Mouse (Mus musculus) adrenal gland, postnatal 25 days (tissue): ENCODE results near the gene Klhl33. TPM values are rescaled to one million over a fixed set of nuclear protein-coding genes. Genes with fewer than 3 reads are reported as not detected.
"Not testable (repeated sequence)": the region's sequence is repeated elsewhere in the genome, so short reads cannot be mapped to it uniquely, and the experiment has no call there.

Source experiments
- DNase-seq: peaks from one replicate; pipeline ENCODE4 v3.0.0; 2021; ENCODE audit warnings: mixed read lengths
- total RNA-seq: library from RNA; stranded (reverse); gene quantifications from 2 replicates; pipeline ENCODE4 v1.2.3, GENCODE M21; 2021

The Klhl33 gene
- total RNA-seq, 1 experiment from 2014 or later: 2.2 TPM

GRCm38 (mm10) chr14:50903973-50904827, 6.9 kb upstream of the Klhl33 start:
- peak; percentile 38 for DNase-seq

- DNase-seq: not testable (repeated sequence)
Measured at GRCm38 (mm10) chr14:50897992-50898391, 685 bp upstream of the Klhl33 start.

DNA sequence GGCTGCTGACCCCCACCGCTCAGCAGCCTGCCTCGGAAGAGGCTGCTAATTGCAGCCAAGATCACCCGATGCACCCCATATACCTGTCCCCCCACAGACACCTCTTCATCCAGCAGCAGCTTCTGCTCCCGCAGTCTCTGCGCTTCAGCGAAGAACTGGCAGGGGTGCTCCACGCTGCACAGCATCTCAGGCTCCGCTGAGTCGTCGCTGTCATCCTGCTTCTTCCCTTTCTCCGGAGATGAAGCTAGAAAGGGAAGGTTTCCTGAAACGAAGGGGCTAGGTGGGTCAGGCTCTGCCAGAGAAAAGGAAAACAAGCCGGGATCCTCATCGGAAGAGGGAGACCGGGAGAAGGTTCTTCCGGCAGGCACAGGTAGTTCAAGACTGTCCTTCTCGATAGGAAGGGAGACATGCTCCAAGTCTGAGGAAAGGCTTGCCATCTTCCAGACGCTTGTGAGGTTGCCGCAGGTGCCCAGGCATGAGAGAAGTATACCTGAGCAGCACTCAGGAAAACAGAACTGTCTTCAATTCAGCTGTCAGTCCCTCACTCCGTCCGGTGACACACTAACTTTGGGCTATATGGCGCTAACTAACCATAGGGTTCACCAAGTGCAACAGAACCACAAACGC, 447 bp downstream of the Klhl33 start:
- DNase-seq: peak; percentile 21

DNA sequence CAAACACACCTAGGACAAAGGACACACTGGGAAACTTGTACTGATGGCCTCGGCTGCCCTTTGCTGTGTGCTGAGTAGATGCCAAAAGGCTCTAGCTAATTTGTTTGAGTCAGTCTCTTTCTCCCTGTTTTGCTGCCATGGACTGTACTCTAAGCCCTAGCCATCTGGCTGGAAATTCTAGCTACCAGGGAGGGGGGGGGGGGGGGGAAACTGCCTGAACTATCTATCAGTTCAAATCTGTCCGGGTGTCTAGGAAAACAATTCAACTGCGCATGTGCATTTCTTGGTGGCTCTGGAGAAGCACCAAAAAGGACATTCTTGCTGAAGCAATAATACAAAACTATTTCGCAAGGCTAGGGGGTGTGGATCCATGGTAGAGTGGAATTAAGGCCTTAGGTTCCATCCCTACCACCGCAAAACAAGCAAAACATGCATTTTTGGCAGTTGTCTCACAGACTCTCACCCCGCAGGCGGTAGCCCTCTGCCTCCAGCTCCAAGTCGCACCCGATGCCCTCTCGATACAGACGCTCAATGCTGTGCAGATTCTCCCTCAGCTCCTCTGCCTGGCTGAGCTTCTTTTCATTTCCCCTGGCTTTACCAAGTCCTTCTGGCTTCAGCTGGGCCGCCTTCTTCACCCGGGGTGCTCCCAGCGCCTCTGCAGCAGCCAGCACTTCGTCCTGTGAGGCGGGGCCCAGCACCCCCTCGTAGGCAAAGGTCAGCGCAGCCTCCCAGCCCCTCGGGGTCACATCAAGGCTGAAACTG, 1.1 kb downstream of the Klhl33 start:
- peak; percentile 30 for DNase-seq

DNA sequence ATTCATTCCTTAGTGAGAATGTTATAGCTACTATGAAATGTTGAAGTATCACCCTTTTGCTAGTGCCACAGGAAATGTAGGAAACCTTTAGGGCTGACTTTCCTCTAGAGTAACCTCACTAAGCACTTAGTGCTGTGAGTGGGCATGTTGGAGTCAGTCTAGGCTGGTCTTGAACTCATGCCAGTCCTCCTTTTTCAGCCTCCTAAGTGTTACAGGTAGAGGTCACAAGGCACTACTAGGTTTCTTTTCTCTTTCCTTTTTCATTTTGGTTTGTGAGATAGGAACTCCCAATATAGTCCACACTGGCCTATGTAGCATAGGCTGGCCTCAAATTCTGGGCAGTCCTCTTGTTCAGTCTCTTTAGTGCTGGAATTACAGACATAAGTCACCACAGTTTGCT, 1.9 kb downstream of the Klhl33 start:
- no peak for DNase-seq

GRCm38 (mm10) chr14:50892541-50893459, 4.5 kb downstream of the Klhl33 start:
- peak; percentile 22 for DNase-seq

DNA sequence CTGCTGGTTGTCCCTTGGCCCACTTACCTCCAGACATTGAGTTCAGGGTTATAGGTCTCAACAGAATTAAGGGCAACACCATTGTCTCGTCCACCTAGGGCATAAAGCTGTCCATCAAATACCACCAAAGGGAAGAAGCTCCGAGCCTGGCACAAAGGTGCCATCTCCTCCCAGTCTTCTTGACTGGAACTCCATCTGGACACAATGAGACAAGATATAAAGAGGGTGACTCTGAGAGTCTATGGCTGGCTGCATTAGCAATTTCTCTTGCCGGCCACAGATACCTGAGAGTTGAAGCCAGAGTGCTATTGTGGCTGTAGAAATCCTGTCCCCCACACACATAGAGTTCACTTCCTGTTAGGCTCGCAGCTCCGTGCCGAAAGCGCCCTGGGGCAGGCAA, 5.2 kb downstream of the Klhl33 start:
- DNase-seq: no peak

DNA sequence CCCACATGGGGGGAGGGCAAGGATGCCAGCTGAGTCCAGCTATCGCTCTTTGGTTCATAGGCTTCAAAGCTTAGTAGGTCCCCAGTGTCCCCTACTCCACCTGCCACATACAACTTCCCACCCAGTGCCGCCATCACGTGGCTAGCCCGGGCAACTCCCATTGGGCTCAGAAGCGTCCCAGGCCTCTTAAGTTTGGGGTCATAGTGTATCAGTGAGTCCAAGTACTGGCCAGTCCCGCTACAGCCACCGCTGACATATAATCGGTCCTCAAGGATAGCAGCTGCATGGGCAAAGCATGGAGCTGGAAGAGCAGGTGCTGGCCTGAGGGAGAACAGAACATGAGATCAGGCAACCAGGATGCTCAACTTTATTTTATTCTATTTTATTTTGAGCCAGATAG, 5.7 kb downstream of the Klhl33 start:
- no peak for DNase-seq

- no peak for DNase-seq
Measured at GRCm38 (mm10) chr14:50876236-50876950, 20.9 kb downstream of the Klhl33 start.

- DNase-seq: no peak
Measured at GRCm38 (mm10) chr14:50875591-50876230, 21.6 kb downstream of the Klhl33 start.

DNA sequence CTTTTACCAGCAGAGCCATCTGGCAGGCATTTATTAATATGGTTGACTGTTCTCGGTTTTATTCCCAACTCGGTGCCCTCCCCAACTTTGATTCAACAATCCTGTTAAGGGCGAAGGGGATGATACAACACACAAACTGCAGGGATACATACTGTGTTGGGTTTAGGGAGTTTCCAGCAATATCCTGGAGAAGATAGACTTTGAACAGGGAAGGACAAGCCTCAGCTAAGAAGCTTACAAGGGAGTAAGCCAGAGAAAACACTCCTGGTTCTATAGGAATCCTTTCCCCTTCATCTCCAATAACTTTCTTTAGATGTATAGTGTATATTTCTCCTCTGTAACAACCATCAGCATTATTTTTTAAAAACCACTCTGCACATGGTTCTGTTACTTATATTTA, 22.1 kb downstream of the Klhl33 start:
- no peak for DNase-seq

DNA sequence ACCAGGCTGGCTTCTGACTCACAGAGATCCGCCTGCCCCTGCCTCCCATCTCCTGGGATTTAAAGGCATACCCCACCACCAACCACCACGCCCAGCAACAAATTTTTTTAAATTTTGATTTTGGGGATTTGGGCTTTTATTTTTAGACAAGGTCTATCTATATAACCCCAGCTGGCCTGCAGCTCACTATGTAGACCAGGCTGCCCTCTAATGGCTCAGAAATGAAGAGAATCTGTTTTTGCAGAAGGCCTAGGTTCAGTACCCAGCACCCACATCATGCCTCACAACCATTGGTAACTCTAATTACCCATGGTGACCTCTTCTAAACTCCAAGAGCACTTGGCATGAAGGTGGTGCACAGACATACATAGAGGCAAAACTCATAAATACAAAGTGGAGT, 26.0 kb downstream of the Klhl33 start:
- DNase-seq: no peak

DNA sequence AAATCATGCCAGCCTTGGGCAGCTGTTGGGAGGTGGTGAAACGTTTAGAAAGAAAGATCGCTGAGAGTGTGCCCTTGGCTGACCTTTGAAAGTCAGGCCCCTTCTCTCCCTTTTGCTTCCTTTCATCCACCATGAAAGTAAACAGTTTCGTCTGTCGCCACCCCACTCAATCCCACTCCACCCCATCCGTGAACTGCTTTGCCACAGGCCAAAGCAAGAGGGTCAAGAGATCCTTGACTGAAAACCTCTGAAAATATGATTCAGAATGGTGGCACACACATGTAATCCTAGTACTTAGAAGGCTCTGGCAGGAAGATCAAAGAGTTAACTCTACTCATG, 26.5 kb downstream of the Klhl33 start:
- no peak for DNase-seq

GRCm38 (mm10) chr14:50869889-50870804, 27.2 kb downstream of the Klhl33 start, which contains the start of gene Tep1:
TSS of gene Tep1 (minus strand) at chr14:50870560.
- peak; percentile 68 for DNase-seq

DNA sequence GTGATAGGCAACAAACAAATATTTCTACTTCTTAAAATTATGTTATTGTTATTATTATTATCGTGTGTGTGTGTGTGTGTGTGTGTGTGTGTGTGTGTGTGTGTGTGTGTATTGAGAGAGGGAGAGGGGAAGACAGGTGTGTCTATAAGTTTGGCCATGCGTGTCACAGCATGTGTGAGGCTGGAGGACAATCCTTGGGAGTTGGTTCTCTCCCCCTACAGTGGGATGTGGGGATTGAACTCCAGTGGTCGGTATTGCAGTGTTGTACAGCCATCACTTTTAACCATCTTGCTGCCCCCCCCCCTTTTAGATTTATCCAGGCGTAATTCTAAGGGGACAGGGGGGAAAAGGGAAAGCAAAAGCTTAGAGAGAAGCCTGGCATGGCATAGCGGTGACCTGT, 28.7 kb downstream of the Klhl33 start:
- no peak for DNase-seq

DNA sequence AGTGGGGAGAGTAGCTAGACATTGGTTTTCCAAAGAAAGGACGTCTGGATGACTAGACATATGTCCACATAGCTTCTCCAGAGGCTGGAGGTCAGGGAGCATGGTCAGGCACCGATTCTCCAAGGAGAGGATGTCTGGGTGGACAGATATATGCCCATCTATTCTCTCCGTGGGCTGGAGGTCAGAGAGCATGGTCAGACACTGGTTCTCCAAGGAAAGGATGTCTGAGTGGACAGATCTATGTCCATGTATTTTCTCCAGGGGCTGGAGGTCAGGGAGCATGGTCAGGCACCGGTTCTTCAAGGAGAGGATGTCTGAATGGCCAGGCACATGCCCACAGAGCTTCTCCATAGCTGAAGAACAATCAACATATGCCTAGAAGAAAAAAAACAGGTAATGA, 29.1 kb downstream of the Klhl33 start:
- DNase-seq: no peak

- DNase-seq: no peak
Measured at GRCm38 (mm10) chr14:50866966-50867365, 30.3 kb downstream of the Klhl33 start.

DNA sequence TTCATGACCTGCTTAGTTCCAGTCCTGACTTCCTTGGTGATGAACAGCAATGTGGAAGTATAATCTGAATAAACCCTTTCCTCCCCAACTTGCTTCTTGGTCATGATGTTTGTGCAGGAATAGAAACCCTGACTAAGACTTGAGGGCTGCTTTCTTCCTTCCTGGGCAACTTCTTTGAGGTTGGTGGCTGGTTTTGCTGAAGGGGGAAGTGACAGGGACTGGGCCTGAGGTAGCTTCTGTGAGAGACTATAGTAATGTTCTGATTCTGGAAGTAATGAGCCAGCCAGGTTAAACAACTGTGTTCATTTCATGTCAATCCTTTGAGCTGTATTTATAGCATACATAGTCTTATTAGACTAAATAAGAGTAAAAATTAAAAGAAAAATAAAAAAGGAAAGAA, 32.3 kb downstream of the Klhl33 start:
- DNase-seq: not testable (repeated sequence)

- DNase-seq: no peak
Measured at GRCm38 (mm10) chr14:50862641-50863040, 34.7 kb downstream of the Klhl33 start.

DNA sequence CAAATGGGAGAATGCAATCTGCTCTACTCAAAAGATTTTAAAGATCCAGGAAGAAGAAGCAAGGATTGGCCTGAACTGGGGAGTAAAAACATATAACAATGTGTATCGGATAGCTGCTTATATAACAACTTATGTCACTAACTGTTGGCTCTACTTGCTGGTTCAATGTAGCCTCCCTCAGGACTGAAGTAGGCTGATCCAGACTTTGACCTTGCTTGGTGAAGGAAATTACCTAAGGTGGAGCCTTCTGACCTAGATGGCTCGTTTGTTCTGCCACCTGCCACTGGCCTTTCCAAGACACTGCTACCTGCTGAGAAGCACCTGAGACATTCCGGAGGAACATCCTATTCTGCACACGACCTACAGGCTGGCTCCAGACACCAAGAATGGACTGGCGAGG, 41.5 kb downstream of the Klhl33 start:
- no peak for DNase-seq
